Mouse (Mus musculus) adrenal gland, postnatal 36 days (tissue): ENCODE measurements around the gene Olfr1185-ps1. TPM values are rescaled to one million over a fixed set of nuclear protein-coding genes. Genes with fewer than 3 reads are reported as not detected.
"Not testable (repeated sequence)": the region's sequence is repeated elsewhere in the genome, so short reads cannot be mapped to it uniquely, and the experiment has no call there.

Experiments
- DNase-seq, 2 experiments: peaks; one replicate each; pipeline ENCODE4 v3.0.0; 2021; ENCODE audit warnings: mixed read lengths in 1 of 2
- long read RNA-seq, 2 experiments: library from polyadenylated mRNA; stranded (forward); transcript quantifications; one replicate each; pipeline ENCODE4 v2.0.0; 2021; ENCODE audit warnings: borderline sequencing depth in 2 of 2
- total RNA-seq, 2 experiments: library from RNA; stranded (reverse); gene quantifications; 2 replicates each; pipeline ENCODE4 v1.2.3; 2021

Gene Olfr1185-ps1
- total RNA-seq, result not detected
- long read RNA-seq, experiment 1, result 0 reads
- long read RNA-seq, experiment 2, result 0 reads

DNA sequence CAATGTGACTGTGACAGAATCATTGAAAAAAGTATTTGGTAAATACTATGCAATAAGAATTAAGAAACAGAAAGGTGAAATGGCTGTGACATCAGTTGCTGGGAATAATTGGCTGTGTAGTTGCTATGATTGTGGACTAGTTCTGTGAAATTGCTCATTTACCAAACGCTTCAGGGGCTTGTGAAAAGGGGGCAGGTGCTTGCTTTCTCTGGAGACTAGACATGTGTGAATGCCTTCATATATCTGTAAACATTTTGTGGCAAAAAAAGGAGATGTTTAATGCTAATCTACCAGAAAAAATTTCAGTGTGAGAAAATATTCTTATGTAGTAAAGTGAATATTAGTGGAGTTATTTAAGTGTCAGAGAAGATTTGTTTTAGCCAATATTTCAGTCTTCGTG is at the start of gene Olfr1185-ps1:
Gene Olfr1185-ps1 (plus strand): TSS at position 301 of the 400 bp plus-strand sequence.
- DNase-seq, result no peak

DNA sequence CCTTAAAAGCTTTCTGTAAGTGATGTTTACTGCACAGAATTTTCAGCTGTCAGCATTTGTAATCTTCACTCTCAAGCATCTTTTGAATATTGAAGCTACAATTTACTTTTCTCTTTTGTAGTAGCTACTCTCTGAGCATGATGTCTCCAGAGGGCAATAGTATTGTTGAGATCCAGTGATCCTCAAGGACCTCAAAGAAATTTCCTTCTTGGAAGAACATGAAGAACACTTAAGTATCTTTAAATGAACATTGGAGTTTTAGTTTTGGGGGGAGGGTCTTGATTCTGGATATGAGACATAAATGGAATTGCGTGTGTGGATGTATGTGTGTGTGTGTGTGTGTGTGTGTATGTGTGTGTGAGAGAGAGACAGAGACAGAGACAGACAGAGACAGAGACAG is 44.1 kb upstream of the Olfr1185-ps1 start, which contains the start of gene Gm13757:
Gene Gm13757 (minus strand): TSS at position 101 of the 400 bp plus-strand sequence.
- no peak for DNase-seq

DNA sequence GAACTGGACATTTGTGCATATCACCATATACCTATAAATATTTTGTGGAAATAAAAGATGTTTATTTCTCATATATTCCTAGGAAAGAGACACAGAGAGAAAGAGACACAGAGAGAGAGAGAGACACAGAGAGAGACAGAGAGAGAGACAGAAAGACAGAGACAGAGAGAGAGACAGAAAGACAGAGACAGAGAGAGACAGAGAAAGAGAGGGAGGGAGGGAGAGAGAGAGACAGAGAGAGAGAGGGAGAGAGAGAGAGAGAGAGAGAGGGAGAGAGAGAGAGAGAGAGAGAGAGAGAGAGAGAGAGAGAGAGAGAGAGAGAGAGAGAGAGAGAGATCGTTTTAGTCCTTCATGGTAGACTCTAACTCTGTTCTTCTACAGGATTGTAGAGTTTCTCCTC is 38.6 kb upstream of the Olfr1185-ps1 start, which contains the start of gene Olfr1183:
Gene Olfr1183 (plus strand): TSS at position 301 of the 400 bp plus-strand sequence.
- not testable (repeated sequence) for DNase-seq

DNA sequence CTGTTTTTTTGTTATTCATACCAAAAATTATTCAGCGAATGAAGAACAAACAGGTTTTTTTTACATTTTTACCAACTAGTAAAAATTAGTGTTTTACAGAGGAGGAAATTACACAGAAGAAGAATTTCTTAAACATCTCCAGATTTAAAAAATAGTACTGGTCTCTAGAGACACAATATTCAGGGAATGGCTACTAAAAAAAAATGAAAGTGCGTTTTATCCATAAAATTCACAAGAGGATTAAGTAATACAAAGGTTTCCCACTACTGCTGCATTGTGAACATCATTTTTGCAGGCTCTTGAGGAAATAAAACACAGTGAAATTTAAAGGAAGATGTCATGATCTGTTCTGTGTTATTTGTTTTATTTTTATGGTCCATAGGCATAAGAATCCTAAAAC is 9.8 kb upstream of the Olfr1185-ps1 start, which contains the start of gene Olfr1184:
Gene Olfr1184 (plus strand): TSS at position 301 of the 400 bp plus-strand sequence.
- no peak for DNase-seq

DNA sequence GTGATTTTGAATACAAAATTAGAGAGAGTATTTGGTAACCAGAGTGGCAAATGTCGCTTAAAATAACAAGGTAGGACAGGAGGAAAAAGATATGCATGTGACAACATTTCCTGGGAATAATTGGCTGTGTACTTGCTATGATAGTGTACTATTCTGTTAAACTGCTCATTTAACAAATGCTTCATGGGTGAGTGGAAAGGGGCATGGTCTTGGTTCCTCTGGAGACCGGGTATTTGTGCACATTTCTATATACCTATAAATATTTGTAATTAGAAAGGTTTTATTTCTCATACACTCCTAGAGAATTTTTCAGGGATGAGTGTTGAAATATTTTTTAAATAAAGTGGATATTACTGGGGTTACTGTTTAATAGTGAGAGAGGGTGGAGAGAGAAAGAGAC is 25.1 kb downstream of the Olfr1185-ps1 start, which contains the start of gene Olfr1186:
Gene Olfr1186 (plus strand): TSS at position 301 of the 400 bp plus-strand sequence.
- DNase-seq, result no peak

DNA sequence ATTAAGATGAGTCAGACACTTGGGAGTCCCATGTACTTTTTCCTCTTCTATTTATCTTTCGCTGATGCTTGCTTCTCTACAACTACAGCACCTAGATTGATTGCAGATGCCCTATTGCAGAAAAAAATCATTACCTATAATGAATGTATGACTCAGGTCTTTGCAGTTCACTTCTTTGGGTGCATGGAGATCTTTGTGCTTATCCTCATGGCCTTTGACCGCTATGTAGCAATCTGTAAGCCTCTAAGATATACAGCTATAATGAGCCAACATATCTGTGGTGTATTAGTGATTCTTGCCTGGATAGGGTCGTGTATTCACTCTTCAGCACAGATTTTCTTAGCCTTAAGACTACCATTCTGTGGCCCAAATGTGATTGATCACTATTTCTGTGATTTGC is 32.6 kb downstream of the Olfr1185-ps1 start:
- no peak for DNase-seq

Other genes starting within 250 kb of the Olfr1185-ps1 start
- not detected for gene Olfr1173, start 213.4 kb upstream of the Olfr1185-ps1 start, total RNA-seq
- gene Olfr1174-ps, start 178.2 kb upstream of the Olfr1185-ps1 start, total RNA-seq, result not detected
- not detected for gene Olfr1175-ps, start 166.1 kb upstream of the Olfr1185-ps1 start, total RNA-seq
- gene Olfr1176, start 156.6 kb upstream of the Olfr1185-ps1 start, total RNA-seq, result not detected
- gene Olfr1177-ps, start 146.8 kb upstream of the Olfr1185-ps1 start, total RNA-seq, result not detected
- not detected for gene Olfr1178, start 106.3 kb upstream of the Olfr1185-ps1 start, total RNA-seq
- gene Olfr1179, start 86.9 kb upstream of the Olfr1185-ps1 start, total RNA-seq, result not detected
- gene Olfr1180, start 74.2 kb upstream of the Olfr1185-ps1 start, total RNA-seq, result not detected
- not detected for gene Olfr1181, start 67.1 kb upstream of the Olfr1185-ps1 start, total RNA-seq
- gene Gm13757, start 44.2 kb upstream of the Olfr1185-ps1 start, total RNA-seq, result not detected
- not detected for gene Olfr1183, start 38.5 kb upstream of the Olfr1185-ps1 start, total RNA-seq
- gene Olfr1184, start 9.7 kb upstream of the Olfr1185-ps1 start, total RNA-seq, result not detected
- gene Olfr1186, start 25.2 kb downstream of the Olfr1185-ps1 start, total RNA-seq, result not detected
- gene Olfr1188, start 63.6 kb downstream of the Olfr1185-ps1 start, total RNA-seq, result not detected
- gene Olfr1189, start 93.1 kb downstream of the Olfr1185-ps1 start, total RNA-seq, result not detected
- under 1 TPM in 1 of 2 experiments, not detected in 1; 0.03 TPM for gene Olfr1191-ps1, start 147.2 kb downstream of the Olfr1185-ps1 start, total RNA-seq
- not detected for gene Olfr1192-ps1, start 155.2 kb downstream of the Olfr1185-ps1 start, total RNA-seq
- not detected for gene Olfr1193, start 182.3 kb downstream of the Olfr1185-ps1 start, total RNA-seq
- not detected for gene Olfr1195, start 195.9 kb downstream of the Olfr1185-ps1 start, total RNA-seq
- not detected for gene Olfr1196, start 211.3 kb downstream of the Olfr1185-ps1 start, total RNA-seq
- gene Olfr1197, start 239.0 kb downstream of the Olfr1185-ps1 start, total RNA-seq, result not detected